Mouse (Mus musculus): ENCODE measurements around the gene Erich2.

- TF ChIP-seq GATA1 (IDR thresholded peaks at IDR 0.05; ENCODE audit: borderline replicate concordance, low read length) (no peak), FLI1 (IDR thresholded peaks at IDR 0.05; ENCODE audit: low read length) (no peak)
These were observed 37.5 kb upstream of the Erich2 start for GRCm38 (mm10) chr2:70471136-70471535.
